Mouse (Mus musculus) MN1 (cell line): Measurements from ENCODE around the gene Btg2.

ENCODE experiments used
- DNase-seq: peaks from one replicate; pipeline ENCODE4 v3.0.0-alpha.2; 2016; ENCODE audit warnings: low spot score

The Btg2 gene

DNA sequence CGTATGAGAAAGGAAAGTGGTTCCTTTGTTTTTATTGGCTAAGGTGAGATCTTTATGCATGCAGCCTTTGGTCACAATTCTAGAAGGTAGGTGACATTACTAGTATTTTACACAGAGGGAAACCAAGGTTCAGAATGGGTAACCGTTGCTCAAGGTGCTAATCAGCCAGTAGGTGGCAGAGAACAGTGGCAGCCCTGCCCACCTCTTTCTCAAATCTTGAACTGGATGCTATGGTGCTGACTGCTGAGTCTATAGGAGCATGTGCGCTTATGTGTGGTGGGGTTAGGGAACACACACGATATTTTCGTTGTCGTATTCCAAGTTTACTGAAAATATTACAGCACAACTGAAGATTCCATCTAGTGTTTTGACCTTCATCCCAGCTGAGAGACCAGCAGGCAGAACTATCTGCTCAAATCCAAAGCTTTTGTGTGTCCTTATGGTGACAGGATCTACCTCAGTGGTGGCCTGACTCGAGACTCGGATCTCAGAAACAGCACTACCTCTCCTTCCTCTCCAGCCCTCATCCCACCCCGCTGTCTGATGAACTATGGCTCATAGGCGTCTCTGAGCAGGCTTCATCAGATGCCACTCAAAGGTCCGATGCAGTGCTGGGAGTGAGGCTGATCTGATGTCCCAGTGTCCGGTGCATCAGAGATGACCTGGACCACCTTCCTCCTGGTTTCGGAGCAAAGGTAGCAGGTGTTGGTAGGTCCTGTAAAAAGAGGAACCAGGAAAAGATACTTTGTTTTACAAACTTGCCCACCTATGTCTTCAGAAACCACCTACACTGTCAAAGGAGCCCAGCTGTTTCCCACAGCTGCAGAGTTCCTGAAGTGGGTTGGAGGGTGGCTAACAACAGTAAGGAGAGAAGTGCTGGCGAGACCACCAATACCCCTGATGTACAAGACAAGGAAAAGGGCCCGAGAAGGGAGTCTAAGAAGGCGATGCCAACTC, 18.9 kb downstream of the Btg2 start:
- no peak for DNase-seq

DNA sequence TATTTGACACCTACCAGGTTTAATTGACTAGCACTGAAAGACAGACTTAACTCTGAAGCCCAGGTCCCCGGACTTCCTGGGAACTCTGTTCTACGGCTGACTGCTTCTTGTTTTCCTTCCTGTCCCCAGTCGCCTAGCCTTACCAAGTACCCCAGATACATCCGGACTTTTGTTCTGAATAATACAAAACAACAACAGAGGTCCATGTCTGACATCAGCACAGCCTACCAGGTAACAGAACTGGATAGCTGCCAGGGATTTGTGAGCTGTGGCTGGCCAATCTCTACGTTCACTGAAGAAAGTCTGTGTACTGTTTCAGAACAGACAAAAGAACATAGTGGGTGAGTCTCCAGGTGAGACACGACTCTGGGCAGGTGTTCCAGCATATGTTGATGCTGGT, 20.1 kb downstream of the Btg2 start:
- DNase-seq = no peak

DNA sequence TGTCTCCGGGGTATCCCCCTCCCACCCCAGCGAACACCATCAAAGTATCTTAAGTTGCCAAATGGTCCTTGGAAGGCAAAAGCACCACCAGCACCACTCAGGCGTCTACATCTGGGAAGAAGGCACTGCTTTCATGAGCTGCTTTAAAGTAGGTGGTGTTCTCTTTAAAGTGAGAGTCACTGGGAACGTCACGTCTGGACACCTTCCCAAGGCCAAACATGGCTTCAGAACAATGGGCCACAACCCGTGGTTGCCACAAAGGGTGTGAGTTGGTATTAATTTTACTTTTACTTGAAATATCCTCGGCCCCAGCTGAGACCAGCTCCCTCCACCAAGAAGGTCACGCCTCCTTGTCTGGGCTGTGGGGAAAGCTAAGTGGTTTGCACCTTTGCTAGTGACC, 21.2 kb downstream of the Btg2 start:
- DNase-seq = no peak

DNA sequence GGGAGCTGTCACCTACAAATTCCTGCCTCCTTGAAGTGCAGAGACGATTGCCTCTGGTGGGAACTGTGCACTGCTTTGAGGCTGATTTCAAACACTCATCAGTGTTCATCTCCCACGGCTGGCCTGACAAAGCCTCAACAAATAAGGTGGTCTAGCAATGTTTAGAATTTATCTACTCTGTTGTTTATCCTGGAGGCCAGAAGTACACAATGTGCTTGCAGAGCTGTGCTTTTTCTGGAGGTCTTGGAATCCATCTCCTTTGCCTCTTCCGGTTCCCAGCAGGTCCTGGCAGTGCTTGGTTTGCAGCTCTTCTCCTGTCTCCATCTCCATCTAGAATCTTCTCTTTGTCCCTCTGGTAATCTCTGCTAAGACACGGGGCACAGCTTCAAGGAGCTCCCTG, 22.6 kb downstream of the Btg2 start:
- no peak for DNase-seq

DNA sequence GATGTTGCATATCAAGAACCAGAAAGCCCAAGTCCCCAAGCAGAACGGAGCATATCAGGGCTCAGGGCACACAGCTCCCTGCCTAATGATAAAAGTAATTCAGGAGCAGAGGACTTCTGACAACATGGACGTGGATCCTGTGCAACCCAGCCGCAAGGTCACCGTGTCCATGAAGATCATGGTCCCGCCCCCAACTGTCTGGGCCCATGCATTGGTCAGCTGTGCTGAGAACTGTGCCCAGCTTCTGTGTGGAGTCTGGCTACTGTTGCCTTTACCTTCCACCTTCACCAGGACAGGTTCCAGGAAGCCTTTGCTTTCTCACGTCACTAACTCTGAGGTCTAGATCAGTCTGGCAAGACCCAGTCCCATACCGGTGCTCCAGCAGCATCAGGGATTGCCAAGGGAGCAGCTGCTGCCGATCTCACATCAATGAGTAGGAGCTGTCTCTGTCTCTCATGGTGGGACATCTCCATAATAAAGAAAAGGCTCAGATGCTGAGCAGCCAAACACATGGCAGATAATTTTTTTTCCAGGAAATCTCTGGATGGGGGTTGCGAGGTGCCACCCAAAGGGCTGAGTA, 23.2 kb downstream of the Btg2 start:
- no peak for DNase-seq

DNA sequence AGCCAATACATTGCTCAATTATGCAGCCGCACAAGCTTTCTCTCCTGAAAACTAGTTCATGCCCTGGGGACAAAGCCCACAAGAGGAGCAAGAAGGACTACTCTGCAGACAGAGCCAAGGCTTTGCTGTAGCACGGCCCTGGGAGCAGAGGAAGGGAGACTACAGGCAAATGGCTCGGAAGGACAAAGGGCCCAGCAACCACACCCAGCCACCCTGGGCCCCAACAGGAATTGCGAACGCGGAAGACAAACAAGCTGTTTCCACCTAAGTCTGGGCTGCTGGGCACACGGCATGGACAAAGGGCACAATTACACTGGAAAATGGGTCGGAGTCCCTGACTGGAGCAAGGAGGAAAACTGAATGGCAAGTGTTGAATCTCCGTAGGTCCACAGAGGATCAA, 23.9 kb downstream of the Btg2 start:
- DNase-seq = no peak

DNA sequence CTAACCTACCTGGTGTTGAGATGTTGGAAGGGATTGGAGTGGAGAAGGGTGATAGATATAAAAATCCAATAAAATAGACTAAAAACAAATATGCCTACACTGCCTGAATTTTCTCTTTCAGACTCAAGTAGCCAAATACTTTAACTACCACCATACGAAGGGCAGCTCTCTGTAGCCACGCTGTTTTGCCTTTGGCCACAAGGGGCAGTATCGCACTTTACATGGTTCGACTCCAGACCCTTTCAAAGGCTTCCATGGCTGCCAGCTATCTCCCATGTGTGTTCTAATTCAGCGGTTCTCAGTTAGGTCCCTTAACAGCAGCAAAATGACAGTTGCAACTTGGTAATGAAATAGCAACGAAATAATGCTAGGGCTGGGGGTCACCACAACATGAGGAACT, 25.7 kb downstream of the Btg2 start:
- peak; percentile 81 for DNase-seq

DNA sequence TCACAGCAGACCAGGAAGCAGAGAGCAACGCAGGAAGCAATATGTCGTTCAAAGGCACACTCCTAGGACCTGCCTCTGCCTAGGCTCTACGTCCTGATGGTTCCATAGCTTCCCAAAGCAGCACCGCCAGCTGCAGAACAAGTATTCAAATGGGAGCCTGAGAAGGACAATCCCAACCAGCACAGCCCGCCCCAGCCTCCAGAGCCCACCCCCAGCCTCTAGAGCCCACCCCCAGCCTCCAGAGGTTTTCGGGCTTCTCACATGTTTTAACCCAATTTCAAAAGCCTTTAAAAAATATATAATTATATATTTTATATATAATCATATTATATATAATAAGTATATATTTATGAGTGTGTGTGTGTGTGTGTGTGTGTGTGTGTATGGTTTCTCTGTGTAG, 29.4 kb downstream of the Btg2 start:
- DNase-seq = no peak

DNA sequence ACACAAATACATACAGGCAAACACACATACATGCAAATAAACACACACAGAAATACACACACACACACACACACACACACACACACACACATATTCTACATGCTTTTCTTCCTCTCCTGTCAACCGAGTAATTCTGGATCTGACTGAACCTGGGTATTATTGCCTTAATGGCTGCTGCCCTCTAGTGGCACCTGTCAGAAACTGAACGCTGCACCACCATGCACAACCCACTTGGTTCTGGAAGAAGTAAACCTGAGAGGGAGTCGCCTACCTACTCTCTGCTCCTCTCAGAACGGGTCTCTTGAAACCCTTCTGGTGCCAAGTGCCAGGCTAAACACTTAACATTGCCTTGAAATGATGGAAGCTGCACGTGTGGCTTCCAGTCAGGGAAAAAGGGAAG, 30.2 kb downstream of the Btg2 start:
- DNase-seq = peak; percentile 83

DNA sequence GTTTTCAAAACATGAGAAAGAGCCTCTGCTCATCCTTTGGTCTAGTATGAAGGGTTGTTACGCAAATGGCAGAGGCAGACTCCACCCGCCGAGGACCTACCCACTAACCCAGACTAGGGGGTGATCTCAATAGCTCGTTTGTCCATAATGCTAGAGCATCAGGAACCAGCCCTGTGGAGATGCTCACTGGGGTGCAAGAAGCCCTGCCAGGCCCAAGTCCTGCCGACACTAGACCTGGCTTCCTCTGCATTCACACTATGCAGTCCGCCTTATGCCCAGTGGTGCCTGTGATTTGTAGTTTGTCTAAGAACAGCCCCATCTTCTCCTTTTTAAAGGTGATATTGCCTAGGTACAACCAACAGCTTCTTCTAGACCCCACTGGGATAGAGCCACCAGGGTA, 31.5 kb downstream of the Btg2 start:
- no peak for DNase-seq

DNA sequence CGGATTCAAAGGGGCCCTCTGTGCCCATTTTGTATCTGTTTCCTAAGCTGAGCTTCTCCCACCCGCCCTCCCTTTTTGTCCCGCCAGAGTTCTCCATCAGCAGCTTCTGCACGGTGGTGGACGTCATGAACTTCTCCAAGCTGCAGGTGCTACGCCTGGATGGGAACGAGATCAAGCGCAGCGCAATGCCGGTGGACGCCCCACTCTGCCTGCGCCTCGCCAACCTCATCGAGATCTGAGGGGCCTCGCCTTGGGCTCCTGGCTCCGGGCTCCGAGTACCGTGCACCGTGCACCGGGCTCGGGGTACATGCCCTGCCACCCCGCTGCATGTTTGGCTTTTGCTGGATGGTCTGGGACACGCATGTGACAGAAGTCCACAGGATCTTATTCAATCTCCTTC, 32.5 kb downstream of the Btg2 start:
- DNase-seq = no peak

DNA sequence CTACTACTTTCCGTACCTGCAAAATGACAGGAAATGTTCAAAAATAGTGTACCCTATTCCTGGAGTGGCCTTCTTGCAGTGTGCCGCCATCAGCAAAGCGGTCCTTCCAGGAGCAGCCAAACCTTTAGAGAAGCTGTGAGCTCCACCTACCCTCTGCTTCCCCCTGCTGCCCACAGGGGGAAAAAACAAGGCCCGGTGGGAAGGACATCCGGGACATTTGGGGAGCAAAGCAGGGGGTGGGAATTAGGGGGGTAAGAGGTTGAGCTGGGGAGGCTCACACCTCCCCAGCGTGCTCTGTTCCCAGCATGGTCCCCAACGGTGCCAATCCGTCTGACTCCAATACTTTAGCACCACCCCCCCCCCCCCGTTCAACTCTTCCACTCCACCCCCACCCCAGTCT, 32.9 kb downstream of the Btg2 start:
- DNase-seq = peak; percentile 71

DNA sequence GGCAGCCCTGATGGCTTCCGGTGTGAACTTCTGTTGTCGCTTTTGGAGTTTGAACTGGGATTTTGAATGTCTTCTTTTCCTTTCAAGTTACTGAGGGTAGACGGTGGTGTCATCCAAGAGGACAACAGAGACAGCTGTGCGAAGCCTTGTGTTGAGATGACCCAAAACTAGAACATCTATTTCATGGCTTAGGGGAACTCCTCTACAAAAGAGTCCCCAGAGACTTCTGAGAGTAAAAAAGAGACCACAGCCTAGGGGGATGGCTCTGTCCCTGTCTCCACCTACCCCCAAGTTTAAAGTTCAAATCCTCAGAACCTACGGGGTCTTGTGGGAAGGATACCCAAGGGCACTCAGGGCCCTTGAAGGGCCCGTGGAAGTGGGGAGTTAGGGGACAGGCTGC, 34.1 kb downstream of the Btg2 start:
- no peak for DNase-seq

DNA sequence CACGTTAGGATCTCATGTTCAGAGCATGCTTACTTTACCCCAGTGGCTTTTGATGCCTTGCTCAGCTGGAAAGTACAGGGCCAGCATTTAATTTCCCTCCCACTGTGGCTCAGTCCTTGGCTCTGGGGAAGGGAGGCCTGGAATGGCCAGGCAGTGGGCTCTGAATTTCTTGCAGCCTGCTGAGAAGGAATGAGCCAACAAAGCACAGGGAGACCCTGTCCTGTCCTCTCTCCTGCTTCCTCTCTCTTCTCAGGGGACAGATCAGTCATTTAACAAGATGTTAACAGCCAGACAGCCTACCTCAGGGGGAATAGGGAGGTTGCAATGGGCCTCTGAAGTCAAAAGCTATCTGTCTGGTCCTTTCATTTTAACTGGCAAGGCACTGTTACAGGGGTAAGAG, 36.6 kb downstream of the Btg2 start:
- no peak for DNase-seq

DNA sequence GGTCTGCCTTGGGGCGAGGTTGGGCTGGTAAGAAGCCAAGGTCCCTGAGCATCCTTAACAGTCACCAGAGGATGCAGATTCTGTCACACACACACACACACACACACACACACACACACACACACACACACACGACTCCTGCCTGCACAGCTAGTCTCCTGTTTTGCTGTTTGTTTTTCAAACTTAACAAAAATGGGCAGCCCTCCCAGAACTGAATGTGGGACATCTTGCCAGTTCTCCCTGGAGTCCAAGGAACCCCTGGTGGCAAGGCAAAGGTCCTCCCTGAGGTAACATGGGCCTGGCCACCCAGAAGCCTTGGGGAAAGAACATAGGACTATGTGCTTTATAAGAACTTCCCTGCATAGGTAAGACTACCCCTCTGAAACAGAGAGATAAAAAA, 37.0 kb downstream of the Btg2 start:
- no peak for DNase-seq

DNA sequence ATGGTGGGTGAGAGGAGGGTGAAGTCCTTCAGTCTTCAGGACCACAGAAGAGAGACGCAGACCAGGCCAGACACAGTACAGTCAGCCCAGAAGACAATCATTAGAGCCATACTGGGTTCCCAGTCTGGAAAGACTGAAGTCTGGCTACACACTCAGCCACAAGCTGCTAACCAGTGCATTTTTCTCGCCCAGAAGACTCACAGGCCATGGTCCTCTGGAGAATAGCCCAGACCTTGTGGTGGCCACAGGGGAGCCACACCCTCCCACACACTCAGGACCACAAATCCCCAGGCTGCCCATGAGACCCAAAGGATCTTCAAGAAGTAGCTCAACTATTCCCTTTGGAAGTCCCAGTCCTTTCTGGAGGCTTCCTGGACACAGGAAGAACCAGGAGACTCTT, 39.6 kb downstream of the Btg2 start:
- no peak for DNase-seq

DNA sequence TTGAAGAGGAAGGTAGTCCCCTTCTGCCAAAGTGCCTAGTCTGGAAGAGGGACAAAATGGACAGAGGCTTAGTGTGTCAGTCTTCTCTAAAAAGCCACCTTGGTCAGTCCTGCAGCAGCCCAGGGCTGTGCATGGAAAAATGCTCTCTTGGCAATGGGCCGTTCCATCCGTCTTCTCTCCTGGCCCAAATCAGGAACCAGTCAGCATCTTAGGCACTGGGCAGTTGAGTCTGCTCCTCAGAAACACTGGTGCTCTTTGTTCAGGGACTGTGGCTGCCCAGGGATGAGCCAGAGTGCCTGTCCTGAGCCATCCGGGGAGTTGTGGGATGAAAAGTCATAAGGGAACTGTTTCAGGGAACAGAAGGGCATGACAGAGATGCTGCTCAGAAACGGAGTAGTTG, 40.6 kb downstream of the Btg2 start:
- no peak for DNase-seq

DNA sequence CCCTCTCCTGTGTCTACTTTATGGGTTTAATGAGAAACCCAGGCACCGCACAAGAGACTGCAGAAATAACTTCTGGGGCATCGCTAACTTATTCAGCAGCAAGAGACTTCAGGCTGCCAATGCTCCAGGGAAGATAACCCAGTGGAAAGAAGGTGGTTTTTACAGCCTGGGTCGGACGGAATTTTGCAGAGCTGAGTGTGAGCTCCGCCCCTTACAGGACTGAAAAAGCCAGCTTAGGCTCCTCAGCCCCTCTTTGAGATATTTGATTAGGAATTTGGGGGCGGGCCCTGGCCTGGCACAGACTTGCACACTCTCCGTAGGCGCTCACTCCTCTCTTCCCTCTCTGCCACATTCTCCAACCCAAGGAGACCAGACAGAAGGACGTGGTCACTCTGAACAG, 41.7 kb downstream of the Btg2 start, which contains the start of gene Fmod:
TSS of gene Fmod (plus strand) at position 83 of the 400 bp plus-strand sequence.
- no peak for DNase-seq

DNA sequence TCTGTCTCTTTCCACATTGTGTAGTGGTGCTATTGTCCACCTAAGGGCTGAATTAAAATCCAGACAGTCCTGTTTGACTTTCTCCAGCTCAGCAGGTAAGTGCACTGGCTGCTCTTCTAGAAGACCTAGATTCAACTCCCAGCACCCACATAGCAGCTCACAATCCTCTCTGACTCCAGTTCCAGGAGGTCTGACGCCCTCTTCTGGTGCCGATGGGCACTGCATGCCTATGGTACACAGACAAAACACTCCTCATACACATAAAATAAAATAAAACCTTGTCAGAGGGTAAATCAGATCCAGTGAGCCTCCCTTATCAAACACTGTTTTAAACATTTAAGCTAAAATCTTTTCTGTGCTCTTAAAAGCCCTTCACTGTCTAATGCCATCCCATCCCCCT, 42.4 kb downstream of the Btg2 start:
- no peak for DNase-seq

DNA sequence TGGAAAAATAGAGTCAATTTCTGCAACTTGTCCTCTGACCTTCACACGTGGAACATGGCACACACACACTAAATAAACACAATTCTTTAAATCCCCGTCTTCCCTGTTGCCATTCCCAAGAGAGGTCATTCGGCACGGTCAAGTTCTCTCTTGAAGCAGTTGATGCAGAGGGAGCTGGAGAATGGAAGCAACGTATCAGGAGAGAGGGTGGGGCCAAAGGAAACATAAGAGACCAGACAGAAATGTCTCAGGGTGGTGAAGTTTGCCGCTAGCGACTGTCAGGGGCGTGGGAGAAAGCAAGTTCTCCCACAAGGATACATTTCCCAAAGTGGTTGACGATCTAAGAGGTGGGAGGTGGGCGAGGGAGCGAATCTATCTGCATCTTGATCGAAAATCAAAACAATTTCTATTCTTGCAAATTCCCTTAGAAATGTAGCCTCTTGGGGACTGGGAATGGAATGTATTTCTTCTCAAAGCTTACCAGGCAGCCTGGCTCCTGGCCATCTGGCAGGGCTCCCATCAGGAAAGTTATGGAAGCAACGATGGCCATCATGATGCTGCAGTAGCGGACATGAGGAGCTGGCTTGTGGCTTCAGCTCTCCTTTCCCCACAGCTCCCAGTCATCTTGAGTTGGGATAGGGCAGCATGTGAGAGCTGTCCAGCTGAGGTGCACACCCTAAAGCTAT, 50.6 kb downstream of the Btg2 start:
- DNase-seq = peak; percentile 75

DNA sequence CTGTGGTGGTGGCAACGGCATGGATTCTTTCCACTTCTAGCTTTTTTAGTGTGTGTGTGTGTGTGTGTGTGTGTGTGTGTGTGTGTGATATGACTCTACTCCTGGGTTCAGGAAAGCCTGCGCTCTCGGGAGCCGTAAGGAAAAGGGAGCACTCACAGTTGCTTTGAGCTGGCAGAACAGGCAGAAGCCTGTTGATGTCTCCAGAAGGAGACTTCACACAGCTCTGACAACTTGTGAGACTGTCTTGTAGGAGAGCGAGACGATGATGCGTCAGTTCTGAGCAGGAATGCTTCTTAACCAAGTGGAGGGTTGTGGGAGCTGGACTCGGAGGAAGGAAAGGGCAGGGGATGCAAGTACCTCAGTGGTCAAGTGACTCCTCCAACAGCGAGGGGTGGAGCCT, 52.2 kb downstream of the Btg2 start:
- no peak for DNase-seq

DNA sequence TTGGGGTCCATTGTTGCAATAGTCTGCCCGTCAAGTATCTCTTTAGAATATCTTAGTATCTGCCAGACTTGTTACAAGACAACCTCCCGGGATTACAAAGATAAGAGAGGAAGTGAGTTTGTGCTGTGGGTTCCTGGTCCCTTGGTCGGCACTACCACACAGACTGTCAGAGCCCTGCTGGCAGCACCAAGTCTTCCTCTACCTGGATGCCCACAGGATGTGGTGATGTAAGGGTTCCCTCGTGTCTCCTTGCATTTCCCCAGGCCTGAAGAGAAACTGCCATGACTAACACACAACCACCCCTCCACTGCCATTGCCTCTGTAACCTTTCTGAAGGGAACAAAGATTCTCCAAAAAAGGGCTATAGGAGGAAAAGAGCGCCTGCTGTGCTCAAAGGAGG, 52.9 kb downstream of the Btg2 start:
- no peak for DNase-seq
